Mouse (Mus musculus) heart, embryonic 12.5 days (tissue): ENCODE results near the gene Ctnna3. TPM values are rescaled to one million over a fixed set of nuclear protein-coding genes. Genes with fewer than 3 reads are reported as not detected.
"Not testable (repeated sequence)": the region's sequence is repeated elsewhere in the genome, so short reads cannot be mapped to it uniquely, and the experiment has no call there.

Experiments
- ATAC-seq: fragments of 200-750 bp; cut with Nextera tagmentation; 2 replicates; pipeline ENCODE4 v1.8.0; 2017; ENCODE audit warnings: moderate TSS enrichment, moderate library complexity; ENCODE audit not compliant: insufficient number of reproducible peaks, low FRiP score
- H3K27ac ChIP-seq: fragments of 300-500 bp; sonication (generic); 2 replicates; pipeline ENCODE4 v1.5.1; 2016; ENCODE audit warnings: mild to moderate bottlenecking, moderate library complexity; ENCODE audit not compliant: poor library complexity, severe bottlenecking
- H3K27me3 ChIP-seq: fragments of 300-500 bp; sonication (generic); replicated peaks from 2 replicates; pipeline ENCODE4 v1.6.1; 2016; ENCODE audit warnings: mild to moderate bottlenecking, moderate library complexity
- H3K36me3 ChIP-seq: fragments of 300-500 bp; sonication (generic); 2 replicates; pipeline ENCODE4 v1.6.1; 2016; ENCODE audit warnings: mild to moderate bottlenecking, moderate library complexity
- H3K4me1 ChIP-seq: fragments of 300-500 bp; sonication (generic); replicated peaks from 2 replicates; pipeline ENCODE4 v1.6.1; 2016; ENCODE audit warnings: mild to moderate bottlenecking
- H3K4me2 ChIP-seq: fragments of 300-500 bp; sonication (generic); 2 replicates; pipeline ENCODE4 v1.6.1; 2016; ENCODE audit warnings: mild to moderate bottlenecking, moderate library complexity
- H3K4me3 ChIP-seq: fragments of 300-500 bp; sonication (generic); 2 replicates; pipeline ENCODE4 v1.5.1; 2016; ENCODE audit warnings: mild to moderate bottlenecking
- H3K9ac ChIP-seq: fragments of 300-500 bp; sonication (generic); 2 replicates; pipeline ENCODE4 v1.6.1; 2016; ENCODE audit warnings: mild to moderate bottlenecking, moderate library complexity
- H3K9me3 ChIP-seq: fragments of 300-500 bp; sonication (generic); replicated peaks from 2 replicates; pipeline ENCODE4 v1.6.1; 2016; ENCODE audit warnings: mild to moderate bottlenecking, moderate library complexity
- WGBS: fragments of 180-500 bp; shearing (Covaris S2); methylation state at CpG from one replicate; pipeline ENCODE4 v1.1.7; 2016; 5-methylcytosine and 5-hydroxymethylcytosine counted together
- polyA plus RNA-seq: library from polyadenylated mRNA; unstranded; fragments of >200 nt; fragmentation: Nextera tagmentation; extraction: Ambion mirVana; gene quantifications from 2 replicates; pipeline ENCODE4 v1.2.1, GENCODE M21; 2016

Gene Ctnna3
- polyA plus RNA-seq, 1 experiment from 2014 or later, result 24.0 TPM

DNA sequence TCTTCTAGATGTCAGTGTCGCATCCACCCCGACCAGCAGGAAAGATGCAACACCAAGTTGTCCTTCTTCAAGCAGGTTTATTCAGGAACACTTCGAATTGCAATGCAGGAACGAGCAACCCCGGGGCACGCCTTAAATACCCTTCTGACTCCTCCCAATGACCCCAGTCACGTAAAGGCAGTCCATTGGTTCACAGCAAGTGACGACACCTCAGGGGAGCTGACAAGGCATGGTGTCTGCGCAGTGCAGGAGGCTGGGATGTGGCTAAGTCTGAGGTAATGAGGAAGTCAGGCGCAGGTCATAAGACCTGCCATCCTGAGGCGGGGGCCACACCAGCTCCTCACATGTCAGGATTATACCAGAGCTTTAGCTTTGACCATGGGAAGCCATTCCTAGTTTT, 1311.8 kb downstream of the Ctnna3 start:
- H3K9ac ChIP-seq, H3K4me3 ChIP-seq, H3K27ac ChIP-seq, H3K4me2 ChIP-seq, H3K36me3 ChIP-seq, H3K9me3 ChIP-seq, H3K4me1 ChIP-seq, H3K27me3 ChIP-seq, ATAC-seq: not testable (repeated sequence)
- 81% methylated on average over 11 of the region's 11 CpGs for WGBS

DNA sequence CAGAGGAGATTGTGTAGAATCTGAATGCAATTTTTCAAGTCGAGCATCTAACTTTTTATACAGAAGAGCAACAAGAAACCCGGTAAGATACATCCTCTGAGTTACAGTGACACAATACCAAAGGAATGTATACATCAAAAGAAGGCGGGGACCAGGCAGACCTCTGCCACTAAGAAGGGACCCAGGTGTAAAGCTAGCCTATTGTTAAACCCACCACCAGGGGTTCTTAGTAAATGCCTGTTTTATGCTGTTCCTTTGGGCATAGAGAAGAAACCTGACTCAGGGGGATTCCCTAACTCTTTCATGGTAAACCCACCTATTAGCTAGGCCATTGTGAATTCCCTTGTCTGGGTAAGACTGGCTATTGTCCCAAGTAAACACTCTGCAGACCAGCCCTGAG, 1314.2 kb downstream of the Ctnna3 start:
- H3K9ac ChIP-seq, ATAC-seq, H3K4me3 ChIP-seq, H3K27me3 ChIP-seq, H3K27ac ChIP-seq, H3K4me2 ChIP-seq, H3K4me1 ChIP-seq, H3K9me3 ChIP-seq, H3K36me3 ChIP-seq: not testable (repeated sequence)
- WGBS, result 42% methylated on average over 3 of the region's 3 CpGs

DNA sequence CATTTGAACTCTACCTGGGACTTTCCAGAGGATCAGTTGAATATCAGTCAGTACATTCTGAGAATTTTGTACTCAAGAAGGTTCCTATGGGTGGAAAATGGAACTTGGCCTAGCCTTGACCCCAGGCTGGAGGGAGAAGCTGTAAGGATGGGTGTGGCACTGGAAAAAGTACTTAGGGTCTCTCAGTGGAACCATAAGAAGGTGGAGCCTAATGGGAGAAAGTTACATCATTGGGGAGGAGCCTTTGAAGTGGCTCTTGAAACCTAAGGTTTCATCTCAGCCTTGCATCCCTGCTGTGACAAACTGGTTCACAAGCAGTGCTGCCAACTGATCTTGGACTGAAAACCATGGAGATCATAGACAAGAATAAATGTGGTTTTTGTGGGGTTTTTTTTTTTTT, 1318.8 kb downstream of the Ctnna3 start:
- H3K4me1 ChIP-seq, result no peaks in the 10 kb centered on the region
- H3K36me3 ChIP-seq, result no peaks in the 10 kb centered on the region
- H3K9ac ChIP-seq, result no peak overlapping the region
- H3K27ac ChIP-seq, result no peak overlapping the region
- H3K9me3 ChIP-seq, result no peaks in the 10 kb centered on the region
- H3K4me2 ChIP-seq, result no peak overlapping the region
- H3K27me3 ChIP-seq, result no peaks in the 10 kb centered on the region
- no peak for ATAC-seq
- no peak overlapping the region for H3K4me3 ChIP-seq

- 34% methylated on average over 5 of the region's 5 CpGs for WGBS
- Histone ChIP-seq H3K4me1 (no peaks in the 10 kb centered on the region), H3K36me3 (no peaks in the 10 kb centered on the region), H3K4me3 (no peak overlapping the region), H3K9me3 (no peaks in the 10 kb centered on the region), H3K27ac (no peak overlapping the region), H3K4me2 (no peak overlapping the region), H3K9ac (no peak overlapping the region), H3K27me3 (no peaks in the 10 kb centered on the region)
- ATAC-seq, result no peak
Observed at GRCm38 (mm10) chr10:64750791-64751190, 1320.9 kb downstream of the Ctnna3 start.

- Histone ChIP-seq H3K4me1 (no peaks in the 10 kb centered on the region), H3K4me3 (no peak overlapping the region), H3K27me3 (no peaks in the 10 kb centered on the region), H3K9ac (no peak overlapping the region), H3K9me3 (no peaks in the 10 kb centered on the region), H3K36me3 (no peaks in the 10 kb centered on the region), H3K27ac (no peak overlapping the region), H3K4me2 (no peak overlapping the region)
- WGBS, result 87% methylated on average over 1 of the region's 1 CpGs
- ATAC-seq, result no peak
Observed at GRCm38 (mm10) chr10:64836315-64836714, 1406.4 kb downstream of the Ctnna3 start.

- no peak for ATAC-seq
- H3K9me3 ChIP-seq, result no peaks in the 10 kb centered on the region
- H3K27me3 ChIP-seq, result no peaks in the 10 kb centered on the region
- no peak overlapping the region for H3K9ac ChIP-seq
- H3K4me2 ChIP-seq, result no peak overlapping the region
- no peaks in the 10 kb centered on the region for H3K4me1 ChIP-seq
- no peak overlapping the region for H3K27ac ChIP-seq
- H3K4me3 ChIP-seq, result no peak overlapping the region
- no peaks in the 10 kb centered on the region for H3K36me3 ChIP-seq
- 75% methylated on average over 2 of the region's 2 CpGs for WGBS
Observed at GRCm38 (mm10) chr10:64861439-64861838, 1431.5 kb downstream of the Ctnna3 start.

GRCm38 (mm10) chr10:64870888-64871287, 1441.0 kb downstream of the Ctnna3 start:
- Histone ChIP-seq H3K27ac (no peak overlapping the region), H3K27me3 (no peaks in the 10 kb centered on the region), H3K4me3 (no peak overlapping the region), H3K4me1 (no peaks in the 10 kb centered on the region), H3K9me3 (no peaks in the 10 kb centered on the region), H3K4me2 (no peak overlapping the region), H3K9ac (no peak overlapping the region), H3K36me3 (no peaks in the 10 kb centered on the region)
- no peak for ATAC-seq
- 72% methylated on average over 3 of the region's 3 CpGs for WGBS

DNA sequence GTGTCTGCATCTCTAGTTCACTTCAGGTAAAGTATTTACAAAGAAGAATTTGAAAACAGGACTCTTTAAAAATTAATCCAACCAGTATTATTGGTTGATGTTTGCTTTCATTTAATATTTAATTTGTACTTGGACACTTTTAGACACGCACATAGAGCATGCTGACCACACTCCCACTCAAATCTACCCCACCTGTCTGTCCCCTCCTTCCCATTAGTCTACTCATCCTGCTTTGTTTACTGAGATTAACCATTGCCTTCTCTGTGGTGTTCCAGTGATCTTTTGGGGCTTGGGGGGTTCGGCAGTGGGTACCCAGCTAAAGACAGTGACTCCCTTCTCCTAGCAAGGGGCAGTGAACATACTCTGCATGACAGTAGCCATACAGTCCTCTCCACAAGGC, 1446.6 kb downstream of the Ctnna3 start:
- no peaks in the 10 kb centered on the region for H3K27me3 ChIP-seq
- no peaks in the 10 kb centered on the region for H3K36me3 ChIP-seq
- no peak overlapping the region for H3K9ac ChIP-seq
- no peak overlapping the region for H3K4me2 ChIP-seq
- 73% methylated on average over 2 of the region's 2 CpGs for WGBS
- H3K4me3 ChIP-seq, result no peak overlapping the region
- no peaks in the 10 kb centered on the region for H3K4me1 ChIP-seq
- H3K9me3 ChIP-seq, result no peaks in the 10 kb centered on the region
- no peak for ATAC-seq
- no peak overlapping the region for H3K27ac ChIP-seq

- ATAC-seq, result no peak
- 64% methylated on average over 3 of the region's 3 CpGs for WGBS
- Histone ChIP-seq H3K27ac (no peak overlapping the region), H3K36me3 (no peaks in the 10 kb centered on the region), H3K4me2 (no peak overlapping the region), H3K4me3 (no peak overlapping the region), H3K4me1 (no peaks in the 10 kb centered on the region), H3K9ac (no peak overlapping the region), H3K9me3 (no peaks in the 10 kb centered on the region), H3K27me3 (no peaks in the 10 kb centered on the region)
Observed at GRCm38 (mm10) chr10:64879860-64880259, 1450.0 kb downstream of the Ctnna3 start.

GRCm38 (mm10) chr10:64886946-64887345, 1457.0 kb downstream of the Ctnna3 start:
- ATAC-seq, result no peak
- WGBS, result 86% methylated on average over 9 of the region's 9 CpGs
- no peak overlapping the region for H3K4me3 ChIP-seq

GRCm38 (mm10) chr10:64892458-64892857, 1462.6 kb downstream of the Ctnna3 start:
- Histone ChIP-seq H3K27ac (no peak overlapping the region), H3K9me3 (no peaks in the 10 kb centered on the region), H3K36me3 (no peaks in the 10 kb centered on the region), H3K4me3 (no peak overlapping the region), H3K4me2 (no peak overlapping the region), H3K9ac (no peak overlapping the region), H3K4me1 (no peaks in the 10 kb centered on the region), H3K27me3 (no peaks in the 10 kb centered on the region)
- no peak for ATAC-seq

More at GRCm38 (mm10) chr10:64886946-64887345, 1457.0 kb downstream of the Ctnna3 start:
- H3K4me1 ChIP-seq, result no peaks in the 10 kb centered on the region
- no peak overlapping the region for H3K4me2 ChIP-seq
- H3K27me3 ChIP-seq, result no peaks in the 10 kb centered on the region
- H3K27ac ChIP-seq, result no peak overlapping the region
- H3K9me3 ChIP-seq, result no peaks in the 10 kb centered on the region
- H3K9ac ChIP-seq, result no peak overlapping the region
- H3K36me3 ChIP-seq, result no peaks in the 10 kb centered on the region

DNA sequence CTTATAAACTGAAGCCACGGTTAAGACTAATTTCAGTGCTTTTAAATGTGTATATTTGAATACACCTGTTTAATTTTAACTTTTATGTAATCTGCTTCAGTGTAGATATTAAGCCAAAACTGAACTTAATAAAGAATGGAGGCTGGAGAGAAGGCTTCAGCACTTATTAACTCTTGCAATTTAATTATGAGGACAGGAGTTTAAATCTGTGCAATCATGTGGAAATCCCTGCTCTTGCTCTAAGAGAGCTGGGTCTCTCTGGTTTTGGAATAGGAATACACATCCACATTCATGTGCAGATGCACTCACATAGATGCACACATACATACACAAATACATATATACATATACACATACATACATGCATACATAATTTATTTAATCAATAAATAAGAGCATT, 1468.8 kb downstream of the Ctnna3 start:
- no peak overlapping the region for H3K4me3 ChIP-seq
- no peaks in the 10 kb centered on the region for H3K9me3 ChIP-seq
- no peaks in the 10 kb centered on the region for H3K4me1 ChIP-seq
- WGBS, result 87% methylated on average over 1 of the region's 1 CpGs
- no peak overlapping the region for H3K27ac ChIP-seq
- H3K9ac ChIP-seq, result no peak overlapping the region
- H3K4me2 ChIP-seq, result no peak overlapping the region
- ATAC-seq, result no peak
- no peaks in the 10 kb centered on the region for H3K27me3 ChIP-seq
- no peaks in the 10 kb centered on the region for H3K36me3 ChIP-seq
